Mouse (Mus musculus): Measurements from ENCODE around the gene Lyg2.

Lyg2 gene

DNA sequence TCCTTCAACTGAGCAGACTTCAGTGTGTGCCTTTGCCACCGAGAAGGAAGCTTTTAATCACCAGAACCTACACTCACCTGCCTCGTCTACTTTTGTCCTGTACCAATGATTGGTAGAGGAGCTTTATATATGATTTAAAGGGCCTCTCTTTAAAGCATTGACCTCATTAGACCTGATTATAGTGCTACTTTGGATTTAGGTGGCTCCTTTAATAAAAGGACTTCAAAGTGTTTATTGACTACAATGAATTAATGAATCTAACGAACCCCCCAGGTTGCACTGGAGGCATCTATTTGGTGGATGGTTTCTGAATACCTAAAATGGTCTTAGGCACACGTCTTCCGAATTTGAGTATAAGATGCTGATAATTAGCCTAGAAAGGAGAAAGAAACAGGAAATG is at the start of gene Lyg2:
Gene Lyg2 (minus strand): TSS at position 101 of the 400 bp plus-strand sequence.
- DNase-seq, result no peak

DNA sequence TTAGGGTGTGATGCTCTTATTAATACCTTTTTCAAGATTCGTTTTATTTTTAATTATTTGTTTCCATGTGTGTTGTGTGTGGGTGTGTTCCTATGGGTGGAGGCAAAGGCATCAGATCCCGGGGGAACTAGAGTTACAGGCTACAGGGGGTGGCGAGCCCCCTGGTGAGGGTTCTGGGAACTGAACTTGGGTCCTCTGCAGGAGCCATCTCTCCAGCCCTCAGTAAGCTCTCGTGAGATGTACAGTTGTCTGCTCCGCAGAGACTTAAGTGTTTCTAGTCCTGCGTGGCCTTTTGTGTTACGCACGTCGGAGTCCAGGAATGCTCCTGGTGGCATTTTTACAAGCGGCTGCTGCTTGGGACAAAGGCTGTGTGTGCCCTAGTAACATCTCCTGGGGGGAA is 49.3 kb upstream of the Lyg2 start:
- DNase-seq, result no peak

DNA sequence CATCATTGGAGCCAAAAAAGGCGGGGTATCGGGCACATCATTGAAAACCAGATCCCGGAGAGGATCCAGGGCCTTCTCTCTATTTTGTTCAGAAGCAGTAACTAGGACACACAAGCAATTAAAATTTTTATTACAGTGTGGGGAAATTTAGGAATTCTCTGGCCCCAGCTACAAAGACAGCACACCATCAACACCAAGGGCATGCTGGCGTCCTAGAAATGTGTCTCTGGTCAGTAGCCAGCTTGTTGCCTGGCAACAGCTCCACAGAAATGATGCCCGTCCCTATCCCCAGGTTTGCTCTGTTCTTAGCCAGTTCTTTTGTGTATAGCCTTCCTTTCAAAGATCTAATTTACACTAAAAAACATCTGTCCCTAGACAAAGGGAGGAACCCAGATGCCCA is 43.2 kb upstream of the Lyg2 start:
- DNase-seq, result peak; percentile 22

DNA sequence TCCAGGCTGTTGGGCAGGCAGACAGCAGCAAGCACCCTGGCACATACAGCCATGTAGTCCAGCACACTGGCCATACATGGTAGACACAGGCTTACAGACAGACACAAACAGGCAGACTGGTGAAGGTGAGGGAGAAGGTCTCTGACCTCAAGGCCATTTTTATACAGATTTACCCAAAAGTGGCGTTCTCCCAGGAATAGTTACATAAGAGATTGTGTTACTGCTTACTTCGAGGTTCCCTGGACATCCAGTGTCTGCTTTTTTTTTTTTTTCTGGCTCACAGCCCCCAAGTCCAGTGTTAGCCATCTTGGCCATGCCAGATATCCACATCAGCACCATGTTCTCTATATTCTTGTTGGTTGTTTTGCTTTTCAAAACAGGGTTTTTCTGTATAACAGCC is 42.2 kb upstream of the Lyg2 start:
- no peak for DNase-seq

DNA sequence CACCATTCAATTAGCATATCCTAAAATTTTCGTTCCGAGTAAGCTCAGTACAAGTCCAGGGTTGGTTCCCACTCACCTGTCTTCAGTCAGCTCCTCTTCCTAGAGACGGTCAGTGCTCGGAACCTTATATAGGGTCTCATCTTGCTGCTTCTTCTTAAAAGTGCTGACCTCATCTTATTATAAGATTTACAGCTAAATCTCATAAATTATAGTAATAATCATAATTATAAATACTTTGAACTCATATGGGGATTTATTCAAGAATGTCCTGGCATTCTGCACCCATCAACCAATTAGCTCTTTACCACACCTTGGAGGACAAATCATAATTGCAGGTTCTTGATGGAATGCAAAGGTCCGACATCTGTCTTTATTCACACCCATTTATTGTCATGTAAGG is 41.4 kb upstream of the Lyg2 start, which contains the start of gene Lyg1:
Gene Lyg1 (minus strand): TSS at position 101 of the 400 bp plus-strand sequence.
- DNase-seq, result no peak

DNA sequence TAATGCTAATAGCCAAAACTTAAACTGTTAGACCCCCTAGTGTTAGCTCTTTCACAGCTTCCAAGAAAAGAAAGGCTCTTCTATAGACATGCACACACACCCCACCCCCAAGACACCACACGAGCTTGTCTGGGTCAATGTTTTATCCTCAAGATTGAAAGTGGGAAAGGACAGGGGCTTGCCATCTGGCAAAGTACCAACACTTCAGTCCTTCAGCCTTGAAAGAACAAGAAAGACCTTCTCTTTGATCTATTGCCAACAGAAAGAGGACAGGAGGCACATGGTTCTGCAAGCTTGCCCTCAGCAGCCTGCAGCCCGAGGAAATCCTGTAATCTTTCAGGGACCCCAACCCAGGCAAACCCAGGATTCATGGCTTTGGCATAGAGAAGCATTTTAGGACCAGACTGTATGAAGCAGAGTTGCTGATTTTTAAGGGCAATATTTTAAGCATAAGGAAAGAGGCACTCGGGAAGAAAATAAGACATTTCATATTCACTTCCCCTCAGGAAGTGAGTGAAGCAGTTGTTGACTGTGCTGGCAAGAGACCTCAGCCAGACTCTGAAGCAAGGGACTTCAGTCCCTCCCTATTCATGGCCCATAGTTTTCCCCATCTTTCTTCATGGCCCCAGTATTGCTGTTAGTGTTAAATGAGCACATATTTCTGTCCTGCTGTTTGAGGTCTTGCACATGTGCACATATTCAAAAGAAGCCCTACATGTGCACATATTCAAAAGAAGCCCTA is 40.6 kb upstream of the Lyg2 start:
- DNase-seq, result no peak

DNA sequence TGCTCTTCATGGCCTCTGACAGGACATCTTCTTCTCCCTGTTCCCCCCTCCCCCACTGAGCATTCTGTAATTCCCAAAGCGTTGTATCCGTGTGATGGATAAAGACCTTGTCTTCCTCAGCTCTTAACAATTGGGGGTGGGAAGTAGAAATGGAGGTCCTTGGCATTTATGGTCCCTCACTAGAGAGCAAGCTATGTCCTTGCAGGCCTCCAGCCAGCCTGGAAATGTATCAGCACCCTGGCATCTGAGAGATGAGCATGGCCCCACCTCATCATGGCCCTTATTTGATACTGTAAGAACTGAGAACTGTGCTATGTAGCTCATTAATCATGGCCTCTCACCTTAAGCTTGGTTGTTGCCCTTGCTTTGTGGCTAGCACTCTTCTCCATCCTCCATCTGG is 39.0 kb upstream of the Lyg2 start:
- no peak for DNase-seq

DNA sequence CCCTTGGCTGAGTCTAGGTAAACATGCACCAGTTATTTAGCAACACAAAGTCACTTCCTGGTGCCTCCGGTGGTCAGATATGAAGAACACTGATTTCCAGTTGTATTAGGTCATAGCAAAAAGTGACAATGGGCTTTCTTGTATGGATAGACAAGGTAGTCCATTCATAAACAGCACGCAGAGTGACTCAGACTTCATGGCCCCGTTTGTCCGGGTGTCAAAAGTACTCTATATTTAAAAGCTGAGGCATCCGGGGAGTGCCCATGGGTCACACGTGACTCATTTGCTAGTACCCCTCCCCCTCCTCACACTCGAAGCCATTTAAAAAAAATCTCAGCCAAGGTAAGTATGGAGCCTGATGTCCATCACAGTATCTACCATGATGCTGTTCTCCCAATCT is 38.5 kb upstream of the Lyg2 start:
- DNase-seq, result no peak

DNA sequence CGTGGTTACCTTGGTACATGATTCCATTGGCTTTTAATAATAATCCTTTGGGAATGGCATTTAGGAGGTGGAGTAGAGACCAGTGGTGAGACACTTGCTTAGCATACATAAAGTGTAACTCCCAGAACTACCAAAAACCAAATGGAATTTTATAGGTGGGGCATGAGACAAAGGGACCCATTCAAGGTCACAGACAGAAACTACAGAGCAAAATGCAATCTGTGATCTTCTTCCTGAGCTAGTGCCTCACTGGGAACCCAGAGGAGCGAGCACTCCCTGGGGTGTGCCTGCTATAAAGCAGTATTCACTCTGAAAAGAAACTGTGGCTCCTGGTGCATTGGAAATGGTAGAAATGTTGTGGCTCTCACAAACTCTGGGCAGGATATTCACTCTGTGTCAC is 32.6 kb upstream of the Lyg2 start:
- DNase-seq, result no peak

DNA sequence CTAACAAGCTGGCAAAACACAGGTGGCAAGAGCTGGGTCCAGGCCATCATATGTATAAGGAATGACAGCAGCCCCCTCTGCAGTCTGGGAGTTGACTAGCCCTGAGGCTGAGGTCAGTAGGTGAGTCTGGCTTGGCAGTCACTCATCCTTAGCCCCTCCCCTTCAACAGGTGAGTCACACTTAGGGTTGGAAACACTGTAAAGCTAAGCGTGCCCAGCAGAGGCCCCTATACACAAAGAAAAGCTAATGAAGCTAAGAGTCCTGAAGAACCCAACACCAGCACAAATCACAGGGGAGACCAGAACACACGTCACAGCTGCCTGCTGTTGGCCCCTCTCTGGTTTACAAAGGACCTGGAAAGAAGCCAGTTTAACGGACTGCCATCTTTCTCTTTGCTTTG is 15.5 kb upstream of the Lyg2 start:
- no peak for DNase-seq

DNA sequence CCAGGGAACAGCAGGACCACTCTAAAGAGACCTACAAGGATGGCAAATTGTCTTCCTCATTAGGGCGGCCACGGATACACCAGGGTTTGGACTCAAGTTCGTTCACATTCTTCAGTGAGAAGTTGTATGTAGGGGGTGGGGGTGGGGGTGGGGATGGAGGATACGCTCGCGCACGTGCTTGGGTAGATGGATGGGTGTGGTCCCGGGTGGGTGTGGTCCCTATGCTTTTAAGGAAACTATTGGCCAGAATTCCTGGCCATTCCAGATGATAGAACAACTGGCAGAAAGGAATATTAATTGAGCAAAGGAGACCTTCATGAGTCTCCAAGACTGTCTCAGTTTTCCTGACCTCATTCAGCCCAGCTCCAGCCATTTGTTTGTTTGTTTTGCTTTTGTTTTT is 9.7 kb upstream of the Lyg2 start:
- DNase-seq, result no peak

DNA sequence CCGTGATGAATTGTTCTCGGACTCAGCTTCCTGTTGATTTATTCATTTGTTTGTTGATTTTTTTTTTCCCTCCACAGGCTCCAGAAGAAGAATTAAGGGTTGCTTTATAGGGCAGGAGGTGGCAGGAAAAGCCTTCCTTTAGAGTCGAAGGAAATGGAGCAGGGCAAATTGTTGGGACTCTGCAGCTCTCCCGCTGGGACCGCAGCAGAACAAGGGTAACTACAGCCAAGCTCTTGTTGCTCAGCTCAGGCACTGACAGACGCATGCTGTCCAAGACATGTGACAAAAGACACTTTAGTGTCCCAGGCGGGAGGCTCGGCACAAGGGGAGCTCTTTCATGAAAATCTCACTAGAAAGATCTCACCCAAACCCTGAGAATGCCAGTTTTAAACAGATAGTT is 6.2 kb upstream of the Lyg2 start:
- DNase-seq, result peak; percentile 29

DNA sequence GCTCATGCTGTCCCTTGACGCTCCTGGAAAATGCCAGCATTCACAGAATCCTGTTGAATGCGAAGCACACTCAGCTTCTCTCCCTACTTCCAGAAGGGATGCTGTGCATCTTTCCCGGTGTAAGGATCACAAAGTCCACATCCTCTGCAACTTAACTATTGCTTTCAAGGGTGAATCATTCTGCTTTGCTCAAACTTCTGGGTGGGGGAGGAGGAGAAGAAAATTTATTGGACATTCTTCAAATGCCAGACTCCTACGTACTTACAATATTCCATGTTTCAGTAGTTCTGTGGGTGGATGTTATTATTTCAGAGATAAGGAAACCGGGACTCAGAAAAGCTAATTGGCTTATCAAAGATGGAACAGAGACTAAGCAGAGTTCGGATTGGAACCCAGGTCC is 1.8 kb upstream of the Lyg2 start:
- DNase-seq, result no peak

DNA sequence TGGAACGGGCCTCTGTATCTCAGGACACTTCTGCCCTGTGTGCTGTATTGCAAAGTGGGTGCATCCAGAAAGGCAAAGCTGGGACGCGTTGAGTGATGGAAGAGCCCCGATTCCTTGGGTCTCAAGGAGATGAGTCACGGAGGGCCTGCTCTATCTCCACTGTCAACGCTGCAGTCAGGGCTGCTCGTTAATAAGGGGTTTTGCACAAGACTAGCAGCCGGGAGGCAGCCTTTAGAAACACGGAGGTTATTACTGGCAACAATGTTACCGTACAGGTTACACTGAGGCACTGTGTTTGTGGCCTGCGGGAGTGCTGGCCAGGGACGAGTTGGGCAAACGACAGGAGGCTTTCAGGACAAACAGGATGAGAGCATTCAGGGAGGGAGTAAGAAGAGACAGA is 1.4 kb upstream of the Lyg2 start:
- DNase-seq, result no peak

DNA sequence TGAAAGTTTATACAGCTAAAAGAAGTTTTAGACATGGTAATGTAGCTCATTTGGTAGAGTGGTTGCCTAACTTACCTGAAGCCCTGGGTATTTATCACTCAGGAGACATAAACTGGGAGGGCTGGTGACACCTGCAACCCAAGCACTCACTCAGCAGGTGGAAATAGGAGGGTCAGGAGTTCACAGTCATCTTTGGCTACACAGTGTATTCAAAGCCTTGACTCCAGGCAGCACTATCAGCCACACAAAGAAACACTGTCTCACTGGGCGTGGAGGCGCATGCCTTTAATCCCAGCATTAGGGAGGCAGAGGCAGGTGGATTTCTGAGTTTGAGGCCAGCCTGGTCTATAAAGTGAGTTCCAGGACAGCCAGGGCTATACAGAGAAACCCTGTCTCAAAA is 3.5 kb downstream of the Lyg2 start:
- DNase-seq, result no peak

DNA sequence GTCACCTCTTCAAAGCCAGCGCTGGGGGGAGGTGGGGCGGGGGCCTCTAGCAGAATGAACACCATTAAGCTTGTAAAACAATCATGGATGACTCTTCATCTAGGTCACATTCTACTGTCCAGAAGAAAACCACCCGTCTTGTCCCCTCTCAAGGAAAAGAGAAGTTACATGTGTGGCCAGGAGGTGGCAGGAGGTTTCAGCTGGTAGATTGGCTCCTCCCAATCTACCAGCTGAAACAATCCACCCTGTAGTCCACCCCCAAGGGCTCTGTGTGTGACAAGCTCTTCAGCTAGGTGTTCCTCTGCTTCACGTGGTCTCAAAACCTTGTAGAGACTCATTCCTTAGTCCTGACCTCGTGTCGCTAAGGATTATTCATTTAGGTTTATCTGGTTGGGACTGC is 13.1 kb downstream of the Lyg2 start:
- DNase-seq, result no peak

DNA sequence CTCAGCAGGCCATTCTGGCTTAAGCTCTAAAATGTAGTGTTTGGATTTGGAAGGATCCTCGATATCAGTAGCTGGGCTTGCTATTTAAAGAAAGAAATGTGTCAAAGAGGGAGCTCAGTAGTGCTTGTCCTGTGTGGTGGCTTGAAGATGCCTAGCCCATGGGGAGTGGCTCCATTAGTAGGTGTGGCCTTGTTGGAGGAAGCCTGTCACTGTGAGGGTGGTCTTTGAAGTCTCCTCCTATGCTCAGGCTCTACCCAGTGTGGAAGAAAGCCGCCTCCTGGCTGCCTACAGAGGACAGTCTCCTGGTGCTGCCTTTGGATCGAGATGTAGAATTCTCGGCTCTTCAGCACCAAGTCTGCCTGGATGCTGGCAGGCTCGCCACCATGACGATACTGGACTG is 16.0 kb downstream of the Lyg2 start:
- no peak for DNase-seq

DNA sequence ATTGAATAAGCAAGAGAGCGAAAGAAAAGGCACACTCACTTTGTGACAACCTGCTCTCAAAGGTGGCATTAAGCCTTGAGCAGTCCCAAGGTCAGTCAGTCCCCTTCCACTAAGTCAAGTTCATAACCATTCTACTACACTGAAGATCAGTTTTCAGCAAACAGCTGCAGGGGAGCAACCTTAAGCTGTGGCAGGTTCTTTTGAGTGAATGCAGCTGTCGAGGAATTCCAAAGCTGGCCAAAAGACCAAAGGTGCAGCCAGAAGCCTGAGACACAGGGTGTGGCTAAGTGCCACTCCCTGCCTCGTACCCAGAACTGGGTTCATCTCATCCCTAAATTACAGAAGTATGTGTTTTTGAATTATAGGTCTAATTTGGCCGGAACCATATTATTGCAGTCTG is 16.5 kb downstream of the Lyg2 start:
- DNase-seq, result no peak

DNA sequence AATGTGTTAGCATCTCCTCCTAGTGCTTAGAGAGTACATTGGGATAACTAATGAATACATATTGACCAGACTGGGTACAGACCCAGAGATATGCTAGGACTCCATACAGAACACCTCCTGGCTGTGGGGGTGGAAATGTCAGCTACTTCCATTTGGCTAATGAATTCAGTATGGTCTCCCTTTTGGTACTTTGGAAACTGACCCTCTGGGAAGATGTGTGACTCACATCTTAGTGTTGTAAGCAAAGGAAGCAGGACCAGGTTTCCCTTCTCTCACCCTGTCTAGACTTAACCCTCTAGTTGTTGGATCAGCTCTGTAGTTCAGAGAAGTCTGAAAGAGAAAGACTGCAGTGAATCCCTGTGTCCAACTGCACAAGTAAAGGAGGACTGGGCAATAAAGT is 21.7 kb downstream of the Lyg2 start:
- DNase-seq, result no peak

DNA sequence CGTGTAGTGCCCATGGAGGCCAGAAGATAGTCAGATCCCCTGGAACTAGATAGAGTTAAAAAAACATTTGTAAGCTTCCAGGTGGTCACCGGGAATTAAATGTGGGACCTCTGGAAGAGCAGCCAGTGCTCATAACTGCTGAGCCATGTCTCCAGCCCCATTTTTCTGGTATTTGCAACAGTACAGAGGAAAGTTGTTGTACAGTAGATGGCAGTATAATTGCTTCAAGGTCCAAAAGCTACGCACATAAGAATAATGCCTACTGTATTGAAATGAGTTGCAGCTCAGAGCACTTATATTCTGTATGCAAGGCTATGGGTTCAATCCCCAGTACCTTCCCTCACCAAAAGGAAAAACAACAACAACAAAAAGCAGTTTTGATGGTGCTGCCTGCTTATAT is 24.9 kb downstream of the Lyg2 start:
- no peak for DNase-seq

DNA sequence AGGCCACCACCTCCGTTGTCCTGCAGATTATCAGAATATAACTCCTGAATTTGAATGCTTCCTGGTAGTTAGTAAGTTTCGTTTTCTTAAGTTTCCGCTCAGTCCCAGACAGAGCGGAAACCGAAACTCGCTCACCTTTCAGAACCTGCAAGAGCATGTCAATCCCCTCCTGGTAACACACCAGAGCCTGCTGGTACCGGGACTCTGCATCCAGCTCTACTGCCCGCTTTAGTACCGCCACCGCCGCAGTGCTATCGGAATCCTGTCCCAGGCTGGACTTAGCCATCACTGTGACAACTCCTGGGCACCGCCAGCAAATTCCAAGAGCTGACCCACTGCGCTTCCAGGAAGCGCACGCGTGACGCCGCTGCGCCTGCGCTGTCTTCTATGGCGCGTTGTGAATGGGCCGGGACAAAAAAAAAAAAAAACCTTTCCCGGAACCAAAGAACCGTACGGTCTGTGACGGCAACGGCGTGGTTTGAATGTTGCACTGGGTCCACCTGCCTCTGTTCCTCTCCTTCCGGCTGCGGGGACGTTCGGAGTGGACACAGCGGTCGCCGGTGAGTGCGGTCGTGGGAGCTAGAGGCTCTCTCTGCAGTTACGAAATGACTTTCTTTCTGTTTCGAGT is 26.2 kb downstream of the Lyg2 start, which contains the start of the genes Mitd1 and Mrpl30:
Gene Mitd1 (minus strand): TSS at position 387 of the 628 bp plus-strand sequence.
Gene Mrpl30 (plus strand): TSS at position 453 of the 628 bp plus-strand sequence.
- DNase-seq, result peak; percentile 90

DNA sequence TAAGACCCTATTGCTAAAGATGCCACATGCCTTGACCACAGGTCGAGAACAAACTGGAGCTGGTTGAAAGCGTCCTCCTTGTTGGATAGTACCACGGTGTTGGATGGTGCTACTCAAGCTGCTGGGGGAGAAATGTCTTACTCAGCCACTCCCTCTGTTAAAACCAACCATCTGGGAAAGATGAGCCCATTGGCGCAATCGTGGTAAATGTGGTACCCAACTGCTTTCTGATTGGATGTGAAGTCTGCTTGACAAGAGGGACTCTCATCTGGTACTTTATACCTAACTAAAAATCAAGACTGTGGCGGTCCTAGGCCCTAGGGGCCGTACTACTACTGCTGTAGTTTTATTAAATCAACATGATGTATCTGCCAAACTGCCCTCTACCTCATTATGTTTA is 27.1 kb downstream of the Lyg2 start:
- DNase-seq, result no peak

DNA sequence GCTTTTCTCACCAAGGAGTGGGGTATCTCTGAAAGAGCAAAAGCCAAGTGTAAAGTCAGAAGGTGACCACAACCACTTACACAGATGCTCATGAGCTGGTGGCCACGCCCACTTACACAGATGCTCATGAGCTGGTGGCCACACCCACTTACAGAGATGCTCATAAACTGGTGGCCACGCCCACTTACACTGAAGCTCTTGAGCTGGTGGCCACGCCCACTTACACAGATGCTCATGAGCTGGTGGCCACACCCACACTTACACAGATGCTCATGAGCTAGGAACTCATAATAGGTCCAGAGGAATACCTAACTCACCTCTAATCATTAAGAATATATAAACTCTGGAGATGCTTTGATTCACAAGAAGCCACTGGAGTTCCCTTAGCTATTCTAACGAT is 31.8 kb downstream of the Lyg2 start:
- DNase-seq, result no peak

DNA sequence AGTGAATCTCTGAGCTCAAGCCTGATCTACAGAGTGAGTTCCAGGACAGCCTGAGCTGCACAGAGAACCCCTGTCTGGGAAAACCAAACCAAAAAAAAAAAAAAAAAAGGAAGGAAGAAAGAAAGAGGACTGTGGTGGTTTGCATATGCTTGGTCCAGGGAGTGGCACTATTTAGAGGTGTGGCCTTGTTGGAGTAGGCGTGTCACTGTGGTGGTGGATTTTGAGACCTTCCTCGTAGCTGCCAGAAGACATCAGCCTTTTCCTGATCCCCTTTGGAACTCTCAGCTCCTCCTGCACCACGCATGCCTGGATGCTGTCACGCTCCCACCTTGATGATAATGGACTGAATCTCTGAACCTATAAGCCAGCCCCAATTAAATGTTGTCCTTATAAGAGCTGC is 32.9 kb downstream of the Lyg2 start:
- DNase-seq, result no peak

Data from cerebellum, adult 11-12 months (tissue).